Mouse (Mus musculus) frontal cortex, adult 2 months (tissue): Measurements from ENCODE around the gene Hoxa4. TPM values are rescaled to one million over a fixed set of nuclear protein-coding genes. Genes with fewer than 3 reads are reported as not detected.
A peak's percentile ranks its signal among the peaks of the same experiment; 100 is the strongest.

Experiments used
- DNase-seq, 2 experiments: peaks; one replicate each; pipeline ENCODE4 v3.0.0; 2022; ENCODE audit warnings: low spot score in 1 of 2; ENCODE audit errors: extremely low spot score in 1 of 2
- polyA plus RNA-seq: library from polyadenylated mRNA; depleted of rRNA; stranded (reverse); fragments of >200 nt; gene quantifications from 2 replicates; pipeline ENCODE4 v1.2.3, GENCODE M21; 2012

The Hoxa4 gene
- polyA plus RNA-seq, 1 experiment, result not detected

- no peak for DNase-seq
Measured at GRCm38 (mm10) chr6:52229558-52230416, 38.2 kb upstream of the Hoxa4 start.

GRCm38 (mm10) chr6:52228475-52229465 lies 37.2 kb upstream of the Hoxa4 start:
- no peak for DNase-seq

- no peak for DNase-seq
Measured at GRCm38 (mm10) chr6:52227470-52228222, 36.1 kb upstream of the Hoxa4 start.

GRCm38 (mm10) chr6:52226569-52227257 lies 35.2 kb upstream of the Hoxa4 start:
- no peak for DNase-seq

- no peak for DNase-seq
Measured at GRCm38 (mm10) chr6:52225612-52226568, 34.3 kb upstream of the Hoxa4 start.

GRCm38 (mm10) chr6:52224895-52225611 lies 33.5 kb upstream of the Hoxa4 start:
- no peak for DNase-seq

- no peak for DNase-seq
Measured at GRCm38 (mm10) chr6:52223939-52224760, 32.6 kb upstream of the Hoxa4 start.

GRCm38 (mm10) chr6:52222729-52223128 lies 31.2 kb upstream of the Hoxa4 start:
- DNase-seq, result no peak

GRCm38 (mm10) chr6:52221993-52222685 lies 30.6 kb upstream of the Hoxa4 start:
- no peak for DNase-seq

- peak; percentile 42 to 86 for DNase-seq
Measured at GRCm38 (mm10) chr6:52221337-52221992, 29.9 kb upstream of the Hoxa4 start, which contains the start of gene Hoxa7. Hoxa7 (minus strand) TSS chr6:52221854.

GRCm38 (mm10) chr6:52220865-52221310 lies 29.3 kb upstream of the Hoxa4 start:
- DNase-seq, result no peak

- no peak for DNase-seq
Measured at GRCm38 (mm10) chr6:52220003-52220864, 28.7 kb upstream of the Hoxa4 start.

- DNase-seq, result no peak
Measured at GRCm38 (mm10) chr6:52219234-52219942, 27.8 kb upstream of the Hoxa4 start.

- DNase-seq, result no peak
Measured at GRCm38 (mm10) chr6:52218643-52219215, 27.2 kb upstream of the Hoxa4 start.
